Mouse (Mus musculus) left cerebral cortex, adult 11 months (tissue): Measurements from ENCODE around the gene Camk2d.
A peak's percentile ranks its signal among the peaks of the same experiment; 100 is the strongest.

Experiments
- DNase-seq: peaks from one replicate; pipeline ENCODE4 v3.0.0; 2022; ENCODE audit warnings: low spot score

Camk2d gene

GRCm38 (mm10) chr3:126810372-126811090 lies 214.4 kb downstream of the Camk2d start:
- no peak for DNase-seq

GRCm38 (mm10) chr3:126811646-126812045 lies 215.5 kb downstream of the Camk2d start:
- no peak for DNase-seq

GRCm38 (mm10) chr3:126822374-126822773 lies 226.3 kb downstream of the Camk2d start:
- no peak for DNase-seq

DNA sequence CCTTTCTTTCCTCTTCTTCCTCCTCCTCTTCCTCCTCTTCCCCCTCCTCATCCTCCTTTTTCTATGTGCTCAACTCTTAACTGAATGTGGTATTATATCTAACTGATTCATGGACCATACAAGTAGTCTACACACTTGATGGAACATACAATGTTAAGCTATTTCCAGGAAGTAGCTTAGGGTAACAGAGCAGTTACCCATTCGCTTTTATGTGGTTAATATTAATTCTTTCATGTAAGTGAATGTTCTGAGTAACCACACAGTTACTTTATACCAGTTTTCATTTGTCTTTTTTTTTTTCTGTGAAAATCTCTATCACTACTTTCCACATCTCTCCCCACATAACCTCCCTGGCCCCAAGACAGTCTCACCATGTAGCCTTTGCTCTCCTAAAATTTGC lies 228.8 kb downstream of the Camk2d start:
- no peak for DNase-seq

GRCm38 (mm10) chr3:126826172-126826571 lies 230.1 kb downstream of the Camk2d start:
- no peak for DNase-seq

- DNase-seq, result no peak
Measured at GRCm38 (mm10) chr3:126827900-126828299, 231.8 kb downstream of the Camk2d start.

GRCm38 (mm10) chr3:126829817-126830216 lies 233.7 kb downstream of the Camk2d start:
- DNase-seq, result no peak

- no peak for DNase-seq
Measured at GRCm38 (mm10) chr3:126831418-126832138, 235.5 kb downstream of the Camk2d start.

DNA sequence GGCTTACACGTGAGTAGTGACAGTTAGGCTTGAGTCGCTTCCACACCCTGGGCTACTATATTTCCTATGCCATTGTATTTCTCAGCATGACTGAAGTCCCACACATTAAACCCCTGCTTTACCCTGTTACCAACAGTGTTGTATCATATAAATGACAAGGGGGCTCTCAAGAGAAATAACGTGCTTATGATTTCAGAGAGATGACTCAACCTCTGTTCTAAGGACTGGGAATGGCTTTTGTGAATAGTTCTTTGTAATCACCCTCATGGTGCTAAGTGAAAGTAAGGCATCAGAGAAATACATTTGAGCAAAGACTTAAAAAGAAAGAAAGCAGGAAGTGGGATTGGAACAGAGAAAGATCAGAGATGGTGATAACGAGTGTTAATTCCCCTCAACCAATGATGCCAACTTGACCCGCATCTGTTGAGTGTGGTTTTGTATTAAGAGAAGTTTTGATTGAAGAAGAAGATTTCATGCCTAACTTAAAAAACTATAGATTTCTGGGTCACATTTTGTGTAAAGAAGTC lies 238.6 kb downstream of the Camk2d start:
- no peak for DNase-seq

DNA sequence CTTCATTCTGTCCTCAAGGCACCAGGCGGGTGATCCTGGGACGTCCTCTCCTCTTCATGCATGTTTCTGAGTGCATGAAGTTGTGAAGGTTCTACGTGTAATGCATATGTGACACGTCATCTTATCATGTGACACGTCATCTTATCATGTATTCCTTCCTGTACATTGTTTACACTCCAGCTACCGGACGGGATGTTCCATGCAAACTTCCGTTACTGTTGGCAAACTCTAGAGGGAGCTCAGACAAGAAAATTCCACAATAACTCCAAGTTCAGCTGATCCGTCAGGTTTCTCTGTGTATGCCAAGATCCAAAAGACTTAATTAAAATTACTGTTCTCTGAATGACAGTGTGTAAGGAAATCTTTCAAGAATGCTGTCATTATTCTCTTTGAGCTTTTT lies 246.7 kb downstream of the Camk2d start:
- DNase-seq, result no peak

DNA sequence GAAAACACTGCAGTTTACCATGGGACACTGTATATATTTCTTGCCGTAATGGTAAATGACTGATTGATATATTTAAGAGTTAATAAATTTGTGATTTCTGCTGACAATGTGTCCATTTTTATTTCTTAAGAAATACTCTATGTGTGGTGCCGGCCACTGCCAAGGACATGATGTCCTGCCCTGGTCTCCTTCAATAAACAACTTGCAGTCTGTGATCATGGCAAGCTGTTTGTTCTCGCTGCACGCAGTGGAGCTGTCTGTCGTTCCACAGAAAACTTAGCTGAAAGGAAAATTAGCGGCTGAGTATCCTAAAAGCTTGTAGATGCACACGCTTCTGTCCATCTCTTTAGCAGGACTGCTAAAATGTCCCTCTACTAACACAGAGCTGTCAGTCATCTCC lies 248.7 kb downstream of the Camk2d start:
- DNase-seq, result no peak

GRCm38 (mm10) chr3:126848081-126848480 lies 252.0 kb downstream of the Camk2d start:
- peak; percentile 26 for DNase-seq

DNA sequence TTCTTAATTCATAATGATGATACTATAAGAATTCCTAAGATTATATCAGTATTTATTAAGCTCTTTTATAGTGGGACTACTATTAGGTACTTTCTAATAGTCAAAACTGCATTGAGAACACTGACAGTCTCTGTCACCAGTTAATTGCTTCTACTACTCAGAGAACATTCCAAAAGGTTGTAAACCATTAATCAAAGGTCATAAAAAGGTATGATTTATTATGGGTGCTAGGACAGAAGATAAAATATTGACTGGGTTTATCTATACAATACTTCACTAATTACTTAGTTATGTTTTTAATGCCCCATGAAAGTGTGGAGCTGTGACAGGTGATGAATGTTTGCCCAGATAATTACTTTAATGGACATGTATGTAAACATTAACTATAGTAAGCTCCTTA lies 264.3 kb downstream of the Camk2d start:
- no peak for DNase-seq

DNA sequence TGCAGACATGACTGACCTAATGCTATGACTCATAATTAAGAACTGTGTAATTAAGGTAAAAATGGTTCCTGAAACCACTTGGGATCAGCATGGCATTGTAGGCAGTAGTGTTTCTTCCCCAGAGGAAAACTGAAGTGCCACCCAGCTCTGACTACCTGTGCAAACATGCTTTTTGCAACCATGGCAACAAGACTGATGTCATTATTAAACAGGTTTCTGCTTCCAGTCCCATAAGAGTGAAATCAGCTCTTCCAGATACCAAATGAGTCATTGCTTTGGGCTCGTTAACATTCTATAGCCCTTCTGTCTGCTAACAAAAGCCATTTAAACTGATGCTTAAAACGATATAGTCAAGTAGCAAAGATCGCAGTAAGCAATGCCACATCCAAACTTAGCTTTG lies 273.5 kb downstream of the Camk2d start:
- no peak for DNase-seq

DNA sequence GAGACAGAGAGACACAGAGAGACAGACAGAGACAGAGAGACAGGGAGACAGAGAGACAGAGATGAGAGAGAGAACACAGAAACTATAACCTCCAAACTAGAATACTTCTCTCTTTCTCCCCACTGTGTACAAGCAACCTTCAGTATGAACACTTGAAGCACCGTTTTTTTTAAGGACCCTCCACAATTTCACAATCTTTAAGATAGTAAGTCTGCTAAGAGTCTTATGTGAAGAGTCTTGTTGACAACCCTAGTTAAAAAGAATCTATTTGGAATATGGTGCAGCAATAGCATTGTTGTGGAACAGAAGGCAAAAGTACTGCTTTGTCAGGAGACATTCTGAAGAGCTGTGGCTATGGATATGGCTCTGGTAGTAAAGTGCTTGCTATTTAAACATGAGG lies 274.6 kb downstream of the Camk2d start:
- no peak for DNase-seq

DNA sequence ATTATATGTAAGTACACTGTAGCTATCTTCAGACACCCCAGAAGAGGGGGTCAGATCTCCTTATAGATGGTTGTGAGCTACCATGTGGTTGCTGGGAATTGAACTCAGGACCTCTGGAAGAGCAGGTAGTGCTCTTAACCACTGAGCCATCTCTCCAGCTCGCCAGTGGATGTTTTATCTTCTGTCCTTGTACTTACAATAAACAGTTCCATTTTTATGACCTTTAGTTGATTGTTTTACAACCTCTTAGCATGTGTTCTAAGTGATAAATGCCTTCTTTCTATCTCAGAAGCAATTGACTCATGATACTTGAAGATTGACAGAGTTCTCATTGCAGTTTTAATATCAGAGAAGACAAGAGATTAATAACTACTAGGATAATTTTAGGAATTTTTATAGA lies 282.1 kb downstream of the Camk2d start:
- no peak for DNase-seq

- no peak for DNase-seq
Measured at GRCm38 (mm10) chr3:126886090-126886489, 290.0 kb downstream of the Camk2d start.

DNA sequence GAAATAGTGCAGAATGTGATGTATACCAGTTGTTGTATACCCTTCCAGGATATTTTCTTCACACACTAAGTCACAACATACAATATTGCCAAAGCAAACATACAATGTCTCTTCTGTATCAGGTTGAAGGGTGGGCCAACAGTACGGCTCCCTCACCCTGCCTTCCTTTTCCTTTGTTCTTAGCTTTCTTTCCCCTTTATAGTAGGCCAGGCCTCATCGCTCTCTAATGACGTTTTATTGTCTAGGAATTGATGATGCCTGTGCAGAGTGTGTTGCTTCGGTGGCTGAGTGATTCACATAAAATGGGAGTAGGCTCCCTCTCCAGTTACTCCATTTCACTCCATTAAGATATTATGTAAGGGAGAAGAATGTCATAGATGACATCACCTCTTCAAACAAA lies 290.5 kb downstream of the Camk2d start:
- no peak for DNase-seq
